Mouse (Mus musculus) right cerebral cortex, postnatal 25 days (tissue): ENCODE results near the gene 2010300C02Rik.

Source experiments
- DNase-seq: peaks from one replicate; pipeline ENCODE4 v3.0.0; 2022

The 2010300C02Rik gene

DNA sequence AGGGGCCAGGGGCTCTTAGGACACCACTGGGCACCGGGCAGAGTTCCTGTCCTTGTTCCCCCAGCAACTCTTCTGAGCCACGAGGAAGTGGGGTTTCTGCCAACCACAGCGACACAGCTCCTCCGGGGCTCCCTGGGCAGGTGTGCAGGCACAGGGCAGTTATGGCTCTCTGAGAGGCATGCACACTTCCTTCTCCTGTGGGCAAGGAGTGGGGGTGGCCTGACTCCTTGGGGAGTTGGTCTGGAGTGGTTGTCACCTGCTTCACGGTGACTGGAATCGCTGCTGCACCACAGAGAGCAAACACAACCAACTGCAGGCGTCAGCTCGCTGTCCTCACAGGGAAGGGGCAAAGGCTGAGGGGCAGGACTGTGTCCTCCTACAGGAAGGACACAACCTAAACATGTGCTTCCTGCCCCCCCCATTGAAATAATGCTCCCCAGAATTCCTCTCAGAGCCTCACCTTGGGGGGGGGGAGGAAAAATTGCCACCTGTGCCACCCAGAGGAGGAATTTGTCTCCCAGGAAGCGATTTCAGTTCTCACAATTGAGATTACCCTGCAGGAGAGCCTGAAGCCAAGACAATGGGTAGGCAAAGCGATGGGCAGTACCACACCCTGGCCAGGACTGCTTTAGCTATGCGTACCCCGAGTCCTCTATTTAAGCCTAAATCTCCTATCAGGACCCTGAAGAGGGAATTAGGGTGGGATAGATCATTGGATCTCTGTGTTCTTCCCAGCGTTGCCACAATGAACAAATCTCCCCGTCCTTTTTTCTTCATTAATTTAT lies 54.2 kb downstream of the 2010300C02Rik start:
- DNase-seq, result no peak

DNA sequence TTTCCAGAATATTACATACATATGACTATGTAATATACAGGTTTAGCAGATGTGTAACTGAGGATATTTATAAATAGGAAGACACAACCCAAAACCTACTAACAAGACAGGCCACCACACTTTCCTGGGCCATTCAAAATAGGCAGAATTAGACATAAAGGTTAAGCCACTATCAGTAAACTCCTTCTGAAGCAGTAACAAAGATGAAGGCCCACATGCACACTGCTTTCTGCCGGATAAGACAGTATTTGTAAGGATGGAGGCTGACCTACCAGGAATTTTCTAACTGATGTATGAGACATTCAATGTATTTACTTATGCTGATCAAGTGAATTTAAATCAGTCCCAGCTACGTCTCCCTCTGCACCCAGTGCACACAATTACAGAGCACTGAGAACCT lies 55.4 kb downstream of the 2010300C02Rik start:
- no peak for DNase-seq

DNA sequence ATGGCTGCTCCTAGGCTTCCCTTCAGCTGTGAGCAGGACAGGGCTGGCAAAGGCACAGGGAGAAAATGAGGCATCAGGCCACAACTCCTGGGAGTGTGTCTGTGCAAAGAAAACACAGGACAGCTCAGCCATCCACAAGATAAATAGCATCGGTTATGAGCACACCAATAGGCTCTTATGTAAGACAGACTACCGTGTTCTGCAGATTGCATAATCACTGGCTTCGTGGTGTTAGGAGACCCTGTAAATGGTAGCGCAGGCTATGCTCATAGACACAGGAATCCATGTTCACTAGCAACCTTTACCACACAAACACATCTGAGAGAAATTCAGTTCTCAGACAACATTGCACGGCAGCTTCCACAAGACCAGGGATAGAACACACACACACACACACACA lies 56.3 kb downstream of the 2010300C02Rik start:
- no peak for DNase-seq

DNA sequence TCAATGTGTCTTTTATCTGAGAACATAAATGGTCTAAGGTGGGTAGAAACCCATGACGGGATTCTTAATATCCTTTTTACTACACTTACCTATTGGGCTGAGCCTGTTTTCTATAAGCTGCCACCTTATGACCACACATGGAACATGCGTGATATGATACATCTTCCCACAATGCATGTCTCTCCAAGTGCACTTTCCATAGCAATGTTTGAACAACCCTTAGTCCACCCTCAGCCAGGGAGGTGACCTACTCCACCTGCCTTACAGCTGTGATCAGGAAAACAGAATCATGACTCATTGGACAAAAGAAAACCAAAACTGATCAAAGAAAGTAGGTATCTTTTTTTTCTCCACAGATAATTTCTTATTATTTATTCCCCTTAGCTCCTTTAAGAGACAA lies 63.9 kb downstream of the 2010300C02Rik start:
- DNase-seq, result no peak

DNA sequence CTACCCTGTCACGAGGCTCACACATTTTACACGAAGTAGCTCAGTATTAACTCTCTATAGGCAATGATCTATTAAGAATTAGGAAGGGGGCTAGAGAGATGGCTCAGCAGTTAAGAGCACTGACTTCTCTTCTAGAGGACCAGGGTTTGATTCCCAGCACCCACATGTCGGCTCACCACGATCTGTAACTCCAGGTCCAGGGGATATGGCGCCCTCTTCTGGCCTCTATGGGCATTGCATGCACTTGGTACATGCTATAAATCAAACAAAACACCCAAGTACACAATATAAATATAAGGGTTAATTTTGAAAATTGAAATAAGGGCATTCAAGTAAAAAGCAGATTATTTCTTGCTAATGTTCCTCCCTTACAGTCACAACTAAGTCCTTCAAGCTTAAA lies 65.9 kb downstream of the 2010300C02Rik start:
- no peak for DNase-seq

DNA sequence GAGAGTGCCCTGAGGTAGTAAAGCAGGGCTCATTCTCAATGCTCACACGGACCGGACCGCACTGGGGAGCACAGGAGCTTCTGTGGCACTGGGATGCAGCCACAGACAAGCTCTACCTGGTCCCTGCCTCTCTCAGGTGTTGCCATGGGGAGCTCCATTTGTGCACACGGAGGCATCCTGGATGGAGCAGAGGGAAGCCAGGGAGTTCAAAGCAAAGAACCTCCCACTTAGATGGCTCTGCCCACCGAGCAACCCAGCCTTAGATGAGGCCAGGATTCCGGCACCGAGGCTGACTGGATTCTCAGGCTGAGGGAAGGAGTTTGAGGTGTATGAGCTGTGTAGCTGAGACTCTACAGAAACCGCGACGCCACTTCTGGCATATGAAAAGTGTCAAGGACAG lies 72.8 kb downstream of the 2010300C02Rik start:
- DNase-seq, result no peak

DNA sequence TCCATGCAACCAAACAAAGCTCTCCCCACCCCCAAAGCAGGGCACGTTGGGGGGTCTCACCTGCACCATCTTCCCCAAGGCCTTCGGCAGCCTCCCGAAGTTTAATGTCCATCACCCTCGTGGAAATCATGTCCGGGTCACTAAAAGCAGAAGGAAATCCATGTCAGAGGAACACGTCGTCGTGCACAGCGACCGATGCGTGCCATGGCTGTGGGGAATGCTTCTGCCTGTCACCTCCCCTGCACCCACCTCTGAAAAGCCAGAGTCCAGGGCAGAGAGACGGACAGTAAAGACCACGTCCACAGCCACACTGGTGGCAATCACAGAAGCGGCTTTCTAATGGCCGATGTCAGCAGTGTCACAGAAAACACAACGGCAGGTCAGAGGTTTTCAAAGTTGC lies 75.4 kb downstream of the 2010300C02Rik start:
- no peak for DNase-seq

DNA sequence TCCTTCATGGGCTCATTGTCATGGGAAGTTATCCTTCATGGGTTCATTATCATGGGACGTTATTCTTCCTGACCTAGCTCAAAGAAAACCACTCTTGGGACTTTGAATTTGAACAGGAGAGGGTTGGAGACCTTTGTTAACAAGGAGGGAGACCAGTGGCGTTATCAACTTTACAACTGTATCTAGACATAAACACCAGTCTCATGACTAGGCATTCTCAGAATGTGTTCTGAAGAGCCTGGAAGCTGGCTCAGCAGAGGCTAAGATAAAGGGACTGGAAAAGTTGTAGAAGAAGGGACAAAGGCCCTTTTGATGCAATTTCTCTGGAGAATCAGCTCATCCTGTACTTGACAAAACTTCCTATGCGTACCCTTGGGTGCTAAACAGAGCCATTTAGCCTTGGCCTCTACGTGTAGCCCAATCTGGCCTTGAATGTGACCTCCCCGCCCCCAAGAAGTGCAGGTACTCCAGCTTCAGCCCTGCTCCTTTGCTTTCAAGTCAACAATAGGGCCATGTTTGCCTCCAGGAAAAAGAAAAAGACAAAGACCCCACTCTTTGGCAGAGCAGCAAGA lies 76.0 kb downstream of the 2010300C02Rik start:
- DNase-seq, result no peak

DNA sequence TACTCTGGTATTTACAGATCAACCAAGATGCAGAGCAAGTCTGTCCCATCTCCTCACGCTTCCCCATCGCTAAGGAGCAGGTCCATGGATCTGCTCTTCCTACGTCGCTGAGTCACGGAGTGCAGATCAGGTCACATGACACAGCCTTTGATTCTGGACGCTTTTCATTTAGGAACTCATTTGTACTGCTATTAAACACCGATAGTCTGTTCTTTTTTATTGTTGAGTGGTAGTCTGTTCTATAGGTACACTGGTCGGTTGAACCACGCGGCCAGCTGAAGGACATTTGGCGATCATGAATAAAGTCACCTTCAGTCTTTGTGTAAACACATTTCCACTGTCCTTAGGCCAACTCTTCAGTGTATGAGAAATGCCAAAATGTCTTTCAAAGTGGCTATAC lies 78.5 kb downstream of the 2010300C02Rik start:
- no peak for DNase-seq

DNA sequence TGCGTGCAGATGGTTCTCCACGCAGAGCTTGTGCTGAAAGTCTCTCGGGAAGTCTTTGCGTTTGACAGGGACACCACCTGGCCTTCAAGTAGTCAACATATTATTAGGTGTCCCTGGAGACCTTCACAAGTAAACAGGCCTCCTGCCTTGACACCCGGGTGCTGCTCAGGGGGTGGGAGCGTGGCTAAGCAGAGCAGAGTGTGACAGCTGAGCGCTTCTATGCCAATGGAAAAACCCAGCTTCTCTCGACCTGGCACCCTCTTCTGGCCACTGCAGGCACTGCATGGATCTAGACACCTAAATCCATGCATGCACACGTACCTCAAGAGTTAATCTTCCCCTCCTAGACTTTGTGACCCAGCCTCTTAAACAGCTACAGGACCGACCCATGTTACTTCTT lies 80.8 kb downstream of the 2010300C02Rik start:
- peak; percentile 77 for DNase-seq

DNA sequence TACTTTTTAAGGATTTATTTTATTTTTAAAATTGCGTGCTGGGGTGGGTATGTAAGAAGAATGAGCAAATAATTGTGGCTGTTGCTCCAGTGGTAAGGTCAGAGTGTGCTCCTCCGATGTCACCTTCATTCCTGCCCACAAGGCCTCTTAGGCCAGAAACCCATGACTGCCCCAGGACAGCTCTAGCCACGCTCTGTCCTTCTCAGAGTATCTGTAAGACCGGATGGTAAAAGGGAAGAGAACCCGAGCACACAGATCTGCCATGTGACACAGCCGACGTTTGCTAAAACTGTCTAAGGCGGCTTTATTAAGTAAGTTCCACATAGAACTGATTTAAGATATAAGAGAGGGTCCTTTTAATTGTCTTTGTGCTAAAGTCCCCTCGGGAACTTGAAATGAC lies 81.3 kb downstream of the 2010300C02Rik start:
- no peak for DNase-seq

DNA sequence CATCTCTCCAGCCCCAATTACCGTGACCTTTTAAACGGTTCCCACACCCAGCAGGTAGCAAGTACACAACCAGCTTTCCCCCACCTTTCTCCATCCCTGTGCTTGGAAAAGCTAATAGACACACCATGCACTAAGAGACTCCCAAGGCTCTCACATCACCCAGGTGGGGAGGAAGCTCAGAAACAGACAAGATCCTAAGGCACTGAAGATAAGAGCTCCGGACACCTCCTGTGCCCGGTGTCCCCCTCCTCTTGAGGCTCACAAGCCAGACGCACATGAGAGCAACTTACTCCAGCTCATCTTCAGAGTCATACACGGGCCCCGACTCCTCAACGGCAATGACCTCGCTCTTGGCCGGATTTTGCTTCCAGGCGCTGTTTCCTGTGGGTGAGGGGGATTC lies 82.3 kb downstream of the 2010300C02Rik start:
- no peak for DNase-seq

DNA sequence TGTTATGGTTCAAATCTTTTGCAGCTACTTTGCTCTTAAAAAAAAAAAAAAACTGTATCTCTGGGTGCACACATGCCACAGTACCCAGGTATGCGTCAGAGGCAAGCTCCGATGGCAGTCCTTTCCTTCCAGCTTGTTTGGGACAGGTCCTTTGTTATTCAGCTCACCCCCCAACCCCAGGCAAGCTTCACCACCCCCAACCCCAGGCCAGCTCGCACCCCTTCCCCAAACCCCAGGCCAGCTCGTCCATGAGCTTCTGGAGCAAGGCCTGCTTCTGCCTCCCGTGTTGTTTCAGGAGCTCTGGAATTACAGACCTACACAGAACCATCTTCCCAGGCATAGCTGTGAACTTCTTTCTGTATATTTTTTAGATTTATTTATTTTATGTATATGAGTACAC lies 83.1 kb downstream of the 2010300C02Rik start:
- no peak for DNase-seq

DNA sequence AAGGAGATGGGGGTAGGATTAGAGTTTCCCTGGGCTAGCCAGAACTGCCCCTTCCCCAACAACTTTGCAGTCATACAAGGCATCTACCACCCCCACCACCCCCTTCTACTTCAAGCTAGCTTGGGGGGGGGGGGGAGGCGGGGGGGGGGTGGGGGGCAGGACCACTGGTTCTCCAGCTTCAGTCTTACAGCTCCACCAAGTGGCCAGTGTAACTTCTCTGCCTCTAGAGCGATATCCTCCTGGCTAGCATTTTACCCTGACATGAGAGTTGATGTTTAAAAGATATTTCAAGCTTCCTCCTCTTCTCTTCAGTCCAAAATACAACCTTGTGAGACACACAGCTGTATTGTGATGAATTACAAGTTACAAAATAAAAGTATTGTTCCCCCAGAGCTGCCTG lies 83.7 kb downstream of the 2010300C02Rik start:
- DNase-seq, result no peak

DNA sequence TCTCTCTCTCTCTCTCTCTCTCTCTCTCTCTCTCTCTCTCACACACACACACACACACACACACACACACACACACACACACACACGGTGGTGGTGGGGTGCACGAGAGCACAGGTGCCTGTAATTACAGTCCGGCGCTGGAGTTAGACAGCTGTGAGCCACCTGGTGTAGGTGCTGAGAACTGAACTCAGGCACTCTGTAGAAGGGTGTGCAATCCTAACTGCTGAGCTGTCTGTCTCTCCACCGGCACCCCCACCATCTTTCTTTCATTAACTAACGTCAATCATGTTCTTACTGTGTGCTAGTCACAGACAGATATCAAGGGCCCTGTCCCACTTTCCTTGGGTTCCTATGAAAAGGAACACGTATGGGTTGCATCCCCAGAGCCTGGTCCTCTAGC lies 84.2 kb downstream of the 2010300C02Rik start:
- no peak for DNase-seq

DNA sequence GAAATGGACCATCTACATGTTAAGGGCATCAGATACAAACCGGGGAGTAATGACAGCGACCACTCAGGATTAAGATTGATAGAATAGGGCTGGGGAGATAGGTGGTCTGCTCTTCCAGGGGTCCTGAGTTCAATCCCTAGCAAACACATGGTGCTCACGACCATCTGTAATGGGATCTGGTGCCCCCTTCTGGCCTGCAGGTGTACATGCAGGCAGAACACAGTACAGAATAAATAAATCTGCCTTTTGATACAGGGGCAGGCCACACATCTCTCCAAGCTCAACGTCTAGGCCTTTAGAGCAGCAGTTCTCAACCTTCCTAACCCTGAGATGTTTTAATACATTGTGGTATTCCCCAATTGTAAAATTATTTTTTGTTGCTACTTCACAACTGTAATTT lies 85.2 kb downstream of the 2010300C02Rik start:
- DNase-seq, result no peak

DNA sequence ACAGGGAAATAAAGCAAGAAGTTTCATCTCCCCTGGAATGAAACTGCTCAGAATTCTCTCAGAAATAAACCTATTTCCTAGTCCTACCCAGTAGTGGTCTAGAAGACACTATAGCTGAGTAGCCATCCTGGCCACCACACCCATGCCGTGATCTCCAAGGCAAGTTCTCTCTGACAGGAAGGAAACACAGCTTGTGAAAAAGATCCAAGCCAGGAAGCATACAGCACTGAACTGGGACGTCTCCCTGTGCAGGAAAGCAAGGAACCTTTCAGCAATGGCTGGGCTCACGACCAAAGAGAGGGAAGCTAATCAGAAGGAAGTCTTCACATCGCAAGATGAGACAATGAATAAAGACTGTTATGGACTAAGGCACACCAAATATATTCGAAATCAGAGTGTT lies 86.4 kb downstream of the 2010300C02Rik start:
- no peak for DNase-seq

DNA sequence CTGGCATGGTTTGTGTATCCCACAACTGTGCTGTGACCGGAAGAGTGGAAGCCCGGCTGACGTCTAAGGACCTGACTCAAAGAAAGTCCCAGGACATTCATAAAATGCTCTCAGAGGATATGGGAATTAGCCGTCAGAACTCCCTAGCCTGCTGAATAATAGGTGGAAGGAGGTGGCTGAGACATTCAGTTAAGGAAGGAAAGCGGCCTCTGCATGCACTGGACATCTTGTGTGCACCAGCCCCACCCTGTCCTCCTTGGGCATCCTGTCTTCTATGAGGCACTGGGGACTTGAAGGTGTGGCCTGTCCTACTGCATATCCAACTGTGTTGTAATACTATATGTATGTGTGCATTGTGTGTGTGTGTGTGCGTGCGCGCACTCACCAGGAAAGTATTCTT lies 87.5 kb downstream of the 2010300C02Rik start:
- no peak for DNase-seq

DNA sequence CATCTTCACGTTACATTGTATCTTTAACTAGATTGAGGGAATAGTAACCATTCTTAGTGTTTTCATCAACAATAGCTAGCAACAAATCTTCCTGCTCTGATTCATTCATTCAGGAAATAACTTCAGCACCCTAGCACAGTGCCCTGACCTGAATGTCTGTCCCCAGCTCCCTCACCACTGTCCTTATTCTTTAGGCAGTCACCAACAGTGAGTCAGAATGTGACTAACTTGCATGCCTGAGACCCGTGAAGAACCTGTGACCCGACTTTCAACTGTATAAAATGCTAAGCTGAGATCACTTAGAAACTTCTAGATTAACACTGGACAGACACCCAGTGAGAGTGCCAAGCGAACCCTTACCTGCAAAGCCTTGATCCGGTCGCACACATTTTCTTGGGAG lies 88.4 kb downstream of the 2010300C02Rik start:
- no peak for DNase-seq

DNA sequence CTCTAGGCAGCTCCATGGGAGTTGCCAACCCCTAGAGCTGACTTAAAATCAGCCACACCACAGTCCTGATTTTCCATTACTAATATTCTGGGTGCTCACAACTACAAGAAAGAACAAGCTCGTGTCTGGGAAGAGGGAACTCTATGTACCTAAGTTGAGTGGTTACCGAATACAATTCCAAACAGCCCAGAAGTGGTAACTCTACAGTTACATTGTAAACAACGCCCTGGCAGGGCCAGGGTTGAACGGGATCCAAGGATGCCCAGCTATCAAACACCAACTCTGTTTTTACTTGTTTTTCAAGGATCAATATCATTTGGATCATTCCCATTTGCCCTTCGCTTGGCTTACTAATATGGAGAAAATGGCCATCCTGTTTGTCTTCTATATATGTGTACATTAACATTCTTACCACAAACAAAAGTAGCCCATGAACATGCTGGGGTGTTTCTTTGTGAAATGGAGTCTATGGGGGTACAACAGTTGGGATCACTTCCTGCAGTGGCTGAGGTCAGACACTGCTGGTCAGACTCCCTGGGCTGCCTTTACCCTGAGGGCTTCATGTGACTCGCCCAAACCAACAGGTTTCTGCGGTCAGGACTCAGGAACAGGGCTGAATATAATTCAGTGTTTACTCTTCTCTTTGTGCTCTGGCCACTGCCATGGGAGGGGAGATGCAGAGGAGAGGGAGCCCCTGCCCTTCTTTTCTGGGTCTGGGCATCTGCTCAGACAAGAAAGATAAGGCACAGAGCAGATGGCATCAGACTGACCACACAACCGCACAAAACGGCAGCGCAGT lies 89.3 kb downstream of the 2010300C02Rik start:
- DNase-seq, result no peak

DNA sequence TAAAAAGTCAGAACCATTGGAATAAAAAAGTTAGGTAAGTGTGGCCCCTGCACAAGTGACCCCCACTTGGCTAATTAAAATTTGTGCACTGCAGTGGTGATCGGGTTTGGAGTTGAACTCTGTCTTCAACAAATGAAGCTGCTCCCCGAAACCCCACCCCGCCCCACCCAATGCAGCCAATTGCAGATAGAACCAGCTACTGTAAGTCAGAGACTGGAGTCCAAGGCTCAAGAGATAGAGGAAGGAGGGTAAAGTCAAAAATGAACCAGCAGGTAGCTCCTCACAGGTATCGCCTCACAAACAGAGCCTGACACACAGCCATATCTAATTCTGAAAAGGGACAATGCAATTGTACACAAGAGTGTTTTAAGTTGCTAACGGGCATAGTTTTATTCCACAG lies 90.0 kb downstream of the 2010300C02Rik start:
- no peak for DNase-seq

DNA sequence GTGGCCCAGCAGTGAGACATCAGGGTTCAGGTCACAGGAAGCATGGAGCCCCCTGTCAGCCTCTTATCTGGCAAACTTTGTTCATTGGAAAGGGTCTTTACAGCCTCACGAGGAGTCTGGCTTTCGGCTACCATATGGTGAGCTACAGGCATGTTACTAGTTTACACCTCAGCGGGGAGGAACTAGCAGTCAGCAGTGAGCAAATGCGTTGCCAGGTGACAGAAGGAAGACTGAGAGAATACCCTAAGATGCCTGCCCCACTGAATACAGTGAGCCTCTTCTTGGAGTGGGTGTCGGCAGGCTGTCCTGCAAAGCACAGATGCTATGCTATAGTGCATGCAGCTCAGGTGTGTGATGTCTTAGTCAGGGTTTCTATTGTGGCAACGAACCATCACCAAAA lies 91.1 kb downstream of the 2010300C02Rik start:
- DNase-seq, result peak; percentile 62

DNA sequence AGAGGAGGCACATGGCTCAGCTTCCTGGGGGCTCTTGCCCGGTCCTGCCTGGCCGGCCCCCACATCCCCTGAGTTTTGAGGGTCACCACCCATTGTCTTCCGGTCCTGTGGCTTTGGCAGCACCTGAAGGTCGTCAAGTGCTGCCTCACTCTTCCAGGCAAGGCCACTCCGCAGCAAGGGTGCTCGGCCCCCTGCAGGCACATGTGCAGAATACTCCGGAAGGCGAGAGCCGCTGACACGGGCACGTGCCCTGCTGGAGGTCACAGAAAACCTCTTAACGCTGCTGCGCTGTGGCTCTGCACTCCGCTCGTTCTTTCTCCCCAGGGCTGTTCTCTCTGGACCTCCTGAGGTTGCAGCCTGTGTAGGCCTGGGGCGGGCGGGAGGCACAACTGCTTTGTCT lies 95.7 kb downstream of the 2010300C02Rik start:
- no peak for DNase-seq

DNA sequence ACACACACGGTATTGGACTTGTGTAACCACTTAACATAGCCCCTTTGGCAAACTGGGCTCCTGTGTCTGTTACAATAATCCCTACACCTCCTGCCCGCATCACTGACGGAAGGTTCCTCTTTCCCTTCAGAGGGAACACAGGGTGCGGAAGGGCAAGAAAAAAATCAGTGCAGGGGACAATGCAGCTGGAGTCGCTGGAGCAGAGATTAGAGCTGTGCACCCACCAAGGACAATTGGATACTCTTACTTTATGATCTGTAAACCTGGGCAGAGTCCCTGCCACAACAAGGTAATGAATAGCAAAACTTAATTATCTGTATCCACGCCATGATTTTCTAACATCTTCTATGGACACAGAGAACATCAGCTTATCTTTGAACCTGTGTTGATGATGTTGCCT lies 97.8 kb downstream of the 2010300C02Rik start:
- DNase-seq, result no peak
